Mouse (Mus musculus) frontal cortex, postnatal 25 days (tissue): Measurements from ENCODE around the gene Suv39h2.
A peak's percentile ranks its signal among the peaks of the same experiment; 100 is the strongest.

Source experiments
- DNase-seq, 2 experiments: peaks; one replicate each; pipeline ENCODE4 v3.0.0; 2022; ENCODE audit warnings: low spot score in 2 of 2

The Suv39h2 gene

GRCm38 (mm10) chr2:3474861-3475283 lies at the start of gene Suv39h2:
Gene Suv39h2, minus strand, starts transcription at chr2:3475031.
- peak; percentile 82 to 94 for DNase-seq

- no peak for DNase-seq
Measured at GRCm38 (mm10) chr2:3522558-3522957, 47.7 kb upstream of the Suv39h2 start.

- peak; percentile 93 to 95 for DNase-seq
Measured at GRCm38 (mm10) chr2:3512552-3513454, 38.0 kb upstream of the Suv39h2 start, which contains the start of the genes Gm45902, Hspa14 and Cdnf. Gene Gm45902, minus strand, starts transcription at chr2:3512790. Gene Hspa14, minus strand, starts transcription at chr2:3512814. Gene Cdnf, plus strand, starts transcription at chr2:3513030.

- DNase-seq: peak in 1 of 2 experiments; percentile 6
Measured at GRCm38 (mm10) chr2:3512076-3512475, 37.2 kb upstream of the Suv39h2 start.

- no peak for DNase-seq
Measured at GRCm38 (mm10) chr2:3500886-3501285, 26.1 kb upstream of the Suv39h2 start.

- DNase-seq: no peak
Measured at GRCm38 (mm10) chr2:3499543-3499942, 24.7 kb upstream of the Suv39h2 start.

- no peak for DNase-seq
Measured at GRCm38 (mm10) chr2:3493833-3494409, 19.1 kb upstream of the Suv39h2 start.

GRCm38 (mm10) chr2:3489816-3490215 lies 15.0 kb upstream of the Suv39h2 start:
- DNase-seq: no peak

GRCm38 (mm10) chr2:3480239-3480638 lies 5.4 kb upstream of the Suv39h2 start:
- DNase-seq: no peak

- no peak for DNase-seq
Measured at GRCm38 (mm10) chr2:3475746-3476251, 968 bp upstream of the Suv39h2 start.

GRCm38 (mm10) chr2:3474361-3474805 lies 448 bp downstream of the Suv39h2 start:
- DNase-seq: peak; percentile 40 to 44

GRCm38 (mm10) chr2:3473891-3474290 lies 940 bp downstream of the Suv39h2 start:
- no peak for DNase-seq

- no peak for DNase-seq
Measured at GRCm38 (mm10) chr2:3456590-3456989, 18.2 kb downstream of the Suv39h2 start.

- DNase-seq: no peak
Measured at GRCm38 (mm10) chr2:3453096-3453495, 21.7 kb downstream of the Suv39h2 start.

- DNase-seq: no peak
Measured at GRCm38 (mm10) chr2:3449431-3449830, 25.4 kb downstream of the Suv39h2 start.

- DNase-seq: no peak
Measured at GRCm38 (mm10) chr2:3445984-3446383, 28.8 kb downstream of the Suv39h2 start.

GRCm38 (mm10) chr2:3444206-3444605 lies 30.6 kb downstream of the Suv39h2 start:
- no peak for DNase-seq

- no peak for DNase-seq
Measured at GRCm38 (mm10) chr2:3437956-3438355, 36.9 kb downstream of the Suv39h2 start.

GRCm38 (mm10) chr2:3435369-3436061 lies 39.3 kb downstream of the Suv39h2 start:
- no peak for DNase-seq

GRCm38 (mm10) chr2:3430956-3431355 lies 43.9 kb downstream of the Suv39h2 start:
- no peak for DNase-seq

- no peak for DNase-seq
Measured at GRCm38 (mm10) chr2:3424579-3424910, 50.3 kb downstream of the Suv39h2 start.
